Mouse (Mus musculus) cortical plate, adult 2 months (tissue): ENCODE measurements around the gene Krtap14.

ENCODE experiments used
- CTCF ChIP-seq: fragments of 200-500 bp; IDR thresholded peaks from 2 replicates; pipeline ENCODE4 v1.5.1; 2011; ENCODE audit warnings: mild to moderate bottlenecking, control low read depth, low read length; ENCODE audit not compliant: insufficient read depth; ENCODE audit errors: extremely low read depth
- POLR2A ChIP-seq: fragments of 200-500 bp; IDR thresholded peaks from 2 replicates; pipeline ENCODE4 v1.6.1; 2011; ENCODE audit warnings: mild to moderate bottlenecking, low read length, control low read depth; ENCODE audit not compliant: insufficient read depth; ENCODE audit errors: extremely low read depth

DNA sequence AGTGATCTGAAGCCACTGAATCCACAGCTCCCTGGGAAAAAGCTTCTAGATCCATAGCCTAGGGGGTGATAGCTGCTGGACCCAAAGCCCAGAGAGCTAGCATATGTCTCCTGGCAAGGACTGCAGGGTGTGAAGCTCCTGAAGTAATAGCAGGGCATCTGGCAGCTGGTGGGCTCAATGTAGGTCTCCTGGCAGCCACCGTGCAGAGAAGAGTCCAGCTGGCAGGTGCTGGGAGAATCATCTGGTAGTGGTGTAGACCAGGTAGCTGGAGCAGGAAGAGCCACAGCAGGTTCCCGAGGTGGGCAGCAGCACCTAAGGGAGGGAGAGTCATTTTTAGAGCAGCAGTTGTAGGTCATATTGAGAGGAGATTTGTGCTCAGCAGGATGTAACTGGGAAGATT lies 14.1 kb downstream of the Krtap14 start, which contains the start of gene Gm20741:
- TF ChIP-seq POLR2A (no peak), CTCF (no peak)
